Mouse (Mus musculus): ENCODE measurements around the gene Atp1a4.

- TF ChIP-seq CTCF (IDR thresholded peaks at IDR 0.05; ENCODE audit: low read depth, low read length) (no peak), GATA1 (IDR thresholded peaks at IDR 0.05; ENCODE audit: borderline replicate concordance, low read length) (no peak), POLR2AphosphoS5 (IDR thresholded peaks at IDR 0.05; ENCODE audit: insufficient replicate concordance, low read depth, low read length) (no peak), TAL1 (conservative IDR thresholded peaks at IDR 0.05; ENCODE audit: low read depth, low read length) (no peak)
Measured at GRCm38 (mm10) chr1:172183915-172184314, 74.3 kb downstream of the Atp1a4 start.
